Mouse (Mus musculus): ENCODE measurements around the gene Stac2.
A peak's percentile ranks its signal among the peaks of the same experiment; 100 is the strongest.

Stac2 gene

DNA sequence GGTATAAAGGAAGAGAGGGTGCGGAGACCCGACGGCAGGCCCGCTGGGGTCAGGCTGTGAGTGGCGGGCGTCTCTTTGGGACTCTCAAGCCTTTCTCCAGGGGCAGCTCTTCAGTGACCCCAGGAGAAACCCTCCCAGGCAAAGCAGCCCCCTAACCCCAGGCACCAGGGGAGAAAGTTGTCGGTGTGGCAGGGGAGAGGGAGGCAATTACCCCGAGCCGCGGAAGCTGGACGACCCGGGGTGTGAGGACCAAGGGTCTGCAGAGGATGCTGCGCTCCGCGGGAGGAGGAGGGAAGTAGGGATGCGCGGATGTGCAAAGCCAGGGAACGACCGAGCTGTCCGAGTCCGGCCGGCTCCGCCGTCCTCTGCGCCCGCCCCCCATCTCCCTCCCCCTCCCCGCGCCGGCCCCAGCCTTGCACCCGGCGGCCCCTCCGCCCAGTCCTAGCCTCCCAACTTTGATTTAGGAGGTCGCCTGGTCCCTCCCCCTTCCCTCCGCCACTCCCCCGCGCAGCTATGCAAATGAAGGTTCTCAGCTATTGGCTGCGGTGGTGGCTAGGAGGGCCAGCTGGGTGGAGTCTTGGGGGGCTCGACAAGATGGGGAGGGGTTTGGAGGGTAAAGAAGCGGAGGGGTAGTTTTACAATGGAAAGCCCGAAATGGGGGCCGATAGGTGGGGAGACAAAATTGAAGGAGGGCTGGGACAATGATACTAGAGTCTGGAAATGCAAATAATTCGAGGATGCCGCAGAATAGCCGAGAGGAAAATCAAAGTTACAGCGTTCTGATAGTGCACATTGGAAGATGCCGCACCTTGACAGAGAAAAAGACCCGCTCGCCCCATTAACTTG, at the start of gene Stac2:
Gene Stac2, minus strand, starts transcription at position 474 of the 846 bp plus-strand sequence.
- DNase-seq: peak; percentile 71 to 81

DNA sequence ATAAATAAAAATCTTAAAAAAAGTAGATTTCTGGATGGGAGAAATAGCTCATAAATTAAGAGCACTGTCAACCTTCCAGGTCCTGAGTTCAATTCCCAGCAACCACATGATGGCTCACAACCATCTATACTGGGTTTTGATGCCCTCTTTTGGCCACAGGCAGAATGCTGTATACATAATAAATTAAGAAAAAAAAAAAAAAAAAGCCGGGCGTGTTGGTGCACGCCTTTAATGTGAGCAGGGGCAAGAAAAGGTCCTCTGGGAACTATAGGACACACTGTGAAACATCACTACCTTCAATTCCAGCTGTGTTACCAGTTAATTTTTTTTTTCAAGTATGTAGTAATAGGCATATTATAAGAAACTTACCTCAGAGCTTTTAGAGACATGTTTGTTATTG, 48.1 kb upstream of the Stac2 start:
- no peak for DNase-seq

DNA sequence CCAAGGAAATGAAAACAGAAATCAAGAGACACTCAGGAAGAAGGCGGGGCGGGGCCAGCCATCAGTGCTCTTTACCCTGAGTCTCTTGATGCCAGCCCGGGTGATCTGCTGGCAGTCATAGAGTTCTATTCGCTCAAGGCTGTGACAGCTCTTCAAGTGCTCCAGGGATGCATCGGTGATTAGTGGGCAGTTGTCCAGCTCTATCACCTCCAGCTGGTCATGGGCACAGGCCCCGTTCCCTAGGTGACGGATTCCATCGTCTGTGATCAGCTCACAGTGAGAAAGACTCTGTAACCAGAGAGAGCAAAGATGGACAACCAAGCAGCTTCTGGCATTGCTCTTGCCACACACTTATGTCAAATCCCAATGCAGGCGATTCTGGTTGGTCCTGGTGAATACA, 37.3 kb upstream of the Stac2 start:
- DNase-seq: no peak

DNA sequence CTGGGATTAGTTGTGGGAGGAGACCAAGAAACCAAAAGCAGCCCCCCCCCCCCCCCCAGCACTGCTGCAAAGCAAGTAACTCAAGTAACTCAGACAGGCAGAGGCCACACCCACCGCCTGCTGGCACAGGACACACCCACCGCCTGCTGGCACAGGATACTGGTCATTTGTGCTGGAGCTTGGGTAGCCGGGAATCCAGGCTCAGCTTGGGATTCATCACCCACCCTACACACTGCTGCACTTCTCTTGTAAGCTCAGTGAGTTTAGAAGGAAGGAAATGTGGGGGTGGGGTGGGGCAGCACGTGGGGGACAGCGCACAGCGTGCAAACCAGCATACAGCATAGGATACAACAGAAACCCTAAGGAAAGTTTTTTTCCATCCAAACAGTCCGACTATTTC, 35.0 kb upstream of the Stac2 start:
- DNase-seq: peak; percentile 54 to 73

DNA sequence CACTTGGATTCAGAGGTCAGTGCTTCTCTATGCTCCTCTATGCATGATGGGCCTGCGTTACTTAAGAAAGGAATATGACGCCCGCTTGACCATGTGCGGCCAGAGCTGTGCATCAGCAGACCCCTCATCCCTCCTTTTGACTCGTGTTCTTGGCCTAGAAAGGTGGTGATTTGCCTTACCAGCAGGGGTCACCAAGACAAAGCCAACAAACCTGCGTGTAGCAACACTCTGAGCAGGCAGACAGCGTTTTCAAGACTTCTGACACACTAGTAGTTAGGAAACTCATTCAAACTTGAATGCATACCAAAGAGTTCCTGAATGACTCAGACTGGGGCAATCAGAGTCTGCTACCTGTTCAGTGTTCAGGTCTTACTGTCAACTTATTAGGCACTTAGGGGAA, 33.3 kb upstream of the Stac2 start:
- no peak for DNase-seq

DNA sequence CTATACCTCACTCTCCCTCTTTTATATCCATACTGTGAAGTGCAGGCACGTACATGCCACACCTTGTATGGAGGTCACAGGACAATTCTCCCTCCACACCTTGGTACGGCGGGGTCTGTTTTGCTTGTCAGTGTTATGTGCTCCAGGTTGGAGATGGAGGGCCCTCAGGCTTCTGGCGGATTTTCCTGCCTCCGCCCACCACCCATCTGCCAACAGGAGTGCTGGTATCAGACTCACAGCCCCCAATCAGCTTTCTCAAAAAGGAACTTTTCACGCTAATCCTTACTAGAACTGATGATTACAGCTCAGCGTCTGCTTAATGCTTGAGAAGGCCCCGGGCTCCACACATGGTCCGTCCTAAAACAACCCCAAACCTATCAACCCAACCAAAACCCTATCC, 32.9 kb upstream of the Stac2 start:
- no peak for DNase-seq

DNA sequence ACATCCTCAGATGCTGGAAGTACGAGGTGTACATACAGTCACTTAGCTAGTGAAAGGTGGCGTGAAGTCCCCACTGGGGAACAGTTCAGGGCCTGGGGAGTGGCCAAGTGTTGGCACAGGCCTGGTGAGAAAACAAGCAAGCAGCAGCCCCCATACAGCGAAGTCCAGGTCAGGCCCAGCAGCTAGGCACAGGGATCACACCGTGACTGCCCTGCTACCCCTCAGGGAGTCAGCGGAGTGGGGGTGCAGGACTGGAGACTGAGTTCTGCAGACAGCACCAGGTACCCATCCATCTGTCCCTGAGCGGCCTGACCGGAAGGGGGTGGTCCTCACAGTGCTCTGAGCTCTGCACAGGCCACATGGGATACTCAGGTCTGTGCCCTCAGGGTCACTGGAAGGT, 29.5 kb upstream of the Stac2 start:
- no peak for DNase-seq

DNA sequence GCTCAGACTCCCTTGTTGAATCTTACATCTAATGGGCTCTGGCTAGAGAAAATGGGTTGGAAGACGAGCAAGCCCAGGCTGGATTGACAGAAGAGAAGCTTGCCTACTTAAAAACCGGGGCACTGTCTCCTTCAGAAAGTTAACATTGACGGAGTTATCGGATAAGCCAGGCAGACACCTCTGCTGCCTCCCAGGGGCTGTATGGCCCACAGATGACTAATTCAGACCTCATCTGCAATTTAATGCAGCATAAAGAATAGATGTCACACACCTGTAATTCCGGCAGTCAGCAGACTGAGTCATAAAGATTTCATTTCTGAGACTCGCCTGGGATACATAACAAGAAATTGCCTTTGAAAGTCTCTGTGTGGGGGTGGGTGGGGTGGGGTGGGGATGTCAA, 27.2 kb upstream of the Stac2 start:
- no peak for DNase-seq

DNA sequence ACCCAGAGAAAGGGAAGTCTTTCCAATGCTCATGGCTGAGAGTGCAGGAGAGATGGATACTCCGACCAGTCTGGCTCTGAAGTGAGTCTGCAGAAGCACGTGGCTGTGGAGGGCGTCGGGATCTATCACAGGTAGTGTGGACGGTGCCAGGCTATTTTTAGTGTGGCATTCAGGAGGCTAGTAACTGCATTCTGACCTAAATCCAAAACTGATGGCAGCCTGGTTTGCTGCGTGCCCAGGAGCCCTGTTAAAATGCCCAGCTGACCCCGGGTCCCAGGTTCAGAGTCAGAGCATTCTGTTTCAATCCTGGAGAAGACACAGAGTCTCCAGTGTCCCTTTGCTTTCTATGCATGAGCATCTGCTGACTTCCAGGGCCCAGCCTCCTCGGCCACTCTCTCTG, 23.8 kb upstream of the Stac2 start:
- no peak for DNase-seq

DNA sequence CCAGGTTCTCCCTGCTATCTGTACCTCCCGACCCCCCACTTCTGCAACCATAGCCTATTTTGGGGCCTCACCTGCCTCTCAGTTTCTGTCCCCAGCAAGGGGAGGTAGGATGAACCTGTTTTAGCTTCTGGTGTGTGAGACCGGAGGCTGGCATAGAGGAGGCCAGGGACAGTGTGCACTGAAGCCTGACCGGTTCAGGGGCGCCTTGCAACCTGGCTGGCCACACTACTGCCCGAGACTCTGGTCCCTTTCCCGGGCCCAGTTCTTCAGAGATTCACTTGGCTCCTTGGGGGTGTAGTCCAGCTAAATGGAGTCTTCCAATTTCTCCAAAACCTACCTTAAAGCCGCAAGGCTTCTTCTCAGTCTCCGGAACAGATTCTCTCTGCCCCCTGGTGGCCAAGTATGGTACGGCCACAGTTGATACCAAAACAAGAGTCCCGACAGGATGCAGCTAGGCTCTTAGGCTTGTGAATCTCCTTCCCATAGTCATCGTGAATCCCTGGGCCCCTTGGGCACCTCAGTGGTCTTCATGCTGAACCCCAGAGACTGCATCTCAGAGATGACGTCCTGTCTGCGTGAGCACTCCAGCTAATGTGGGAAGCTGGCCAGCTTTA, 22.0 kb upstream of the Stac2 start:
- peak; percentile 80 to 90 for DNase-seq

DNA sequence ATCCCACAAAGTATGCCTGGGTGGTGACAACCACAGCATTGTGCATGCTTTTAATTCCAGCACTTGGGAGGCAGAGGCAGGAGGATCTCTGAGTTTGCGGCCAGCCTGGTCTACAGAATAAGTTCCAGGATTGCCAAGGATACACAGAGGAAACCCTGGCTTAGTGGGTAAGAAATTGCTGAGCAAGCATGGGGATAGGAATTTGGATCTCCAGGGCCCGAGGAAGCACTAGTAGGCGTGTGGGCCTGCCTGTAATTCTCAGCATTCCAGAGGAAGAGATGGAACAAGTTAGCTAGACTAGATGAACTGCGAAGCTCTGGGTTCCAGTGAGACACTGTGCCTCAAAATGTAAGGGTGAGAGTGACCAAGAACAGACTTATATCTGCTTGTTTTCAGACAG, 20.2 kb upstream of the Stac2 start:
- no peak for DNase-seq

DNA sequence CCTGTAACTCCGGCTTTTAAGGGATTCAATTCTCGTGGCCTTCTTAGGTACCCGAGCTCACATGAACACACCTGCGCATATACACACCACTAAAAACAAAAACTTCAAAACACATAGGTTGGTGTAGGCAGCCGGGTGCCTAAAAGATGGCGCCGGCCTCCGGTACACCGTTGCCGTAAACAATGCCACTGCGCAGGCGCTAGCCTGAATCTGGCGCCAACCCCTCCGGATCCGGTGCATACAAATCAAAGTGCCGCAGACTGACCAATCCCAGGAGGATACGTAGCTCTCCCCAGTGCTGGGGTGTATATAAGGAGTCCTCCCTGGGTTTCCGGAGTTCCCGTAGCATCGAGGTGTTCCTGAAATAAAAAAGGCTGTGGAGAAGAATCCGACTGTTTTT, 14.0 kb upstream of the Stac2 start:
- no peak for DNase-seq

DNA sequence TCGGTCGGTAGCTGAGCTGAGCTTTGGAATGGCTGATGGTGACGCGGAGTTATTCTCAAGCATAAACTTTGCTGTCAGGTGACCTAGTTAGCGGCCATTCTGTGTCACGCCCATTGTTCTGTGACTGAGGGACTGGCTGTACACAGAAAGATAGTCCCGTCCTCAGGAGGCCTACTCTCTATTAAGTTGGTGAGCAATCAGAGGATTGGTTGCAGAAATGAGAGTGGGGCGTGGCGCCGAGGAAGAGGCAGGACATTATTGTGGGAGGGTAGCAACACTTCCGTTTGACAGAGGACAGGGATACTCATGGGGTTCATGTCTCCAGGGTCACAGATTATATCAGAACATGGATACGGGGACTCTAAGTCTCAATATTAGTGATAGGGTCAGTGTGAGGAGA, 12.9 kb upstream of the Stac2 start:
- DNase-seq: no peak

DNA sequence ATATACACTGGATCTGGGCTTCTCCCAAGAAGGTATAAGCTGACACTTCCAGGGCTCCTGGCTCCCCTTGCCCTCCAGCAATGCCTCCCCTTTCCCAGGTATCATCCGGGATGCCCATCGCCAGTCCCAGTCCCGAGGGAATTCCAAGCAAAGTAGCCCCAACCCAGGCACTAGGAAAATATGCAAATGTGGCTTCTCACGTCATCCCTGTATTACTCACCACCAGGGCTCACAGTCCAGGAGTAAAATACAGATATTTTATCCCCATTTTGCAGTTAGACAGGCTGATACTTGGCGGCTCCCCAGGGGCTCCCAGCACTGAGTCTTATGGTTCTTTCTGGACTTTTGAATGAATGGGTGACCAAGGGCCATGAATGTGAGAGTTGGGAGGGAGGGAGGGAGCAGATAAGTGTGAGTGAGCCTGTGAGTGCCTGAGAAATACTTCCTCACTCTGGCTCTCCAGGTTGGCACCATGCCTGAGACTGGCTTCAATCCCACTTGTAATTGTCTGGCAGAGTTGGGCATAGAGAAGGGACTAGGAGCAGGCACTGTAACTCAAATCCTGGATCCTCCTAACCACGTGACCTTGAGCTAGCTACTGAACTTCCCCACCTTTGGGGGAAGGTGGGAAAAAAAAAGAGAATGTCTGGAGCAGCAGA, 8.8 kb upstream of the Stac2 start:
- DNase-seq: peak; percentile 58 to 61

DNA sequence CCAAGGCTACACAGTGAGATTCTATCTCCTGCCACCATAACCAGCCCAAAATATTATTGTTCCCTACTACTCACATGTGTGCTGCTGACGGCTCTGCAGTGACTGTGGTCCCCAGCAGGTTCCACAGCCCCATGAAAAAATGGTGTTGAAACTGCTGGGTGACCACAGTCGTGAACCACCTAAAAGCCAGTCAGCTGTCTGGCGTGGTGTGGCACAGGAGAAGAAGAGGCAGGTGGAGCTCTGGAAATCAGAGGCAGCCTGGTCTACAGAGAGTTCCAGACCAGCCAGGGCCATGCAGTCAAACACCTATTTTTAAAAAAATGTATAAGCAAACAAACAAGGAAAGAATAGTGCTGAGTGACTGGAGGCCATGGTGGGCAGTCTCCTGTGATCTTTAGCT, 8.2 kb upstream of the Stac2 start:
- no peak for DNase-seq

DNA sequence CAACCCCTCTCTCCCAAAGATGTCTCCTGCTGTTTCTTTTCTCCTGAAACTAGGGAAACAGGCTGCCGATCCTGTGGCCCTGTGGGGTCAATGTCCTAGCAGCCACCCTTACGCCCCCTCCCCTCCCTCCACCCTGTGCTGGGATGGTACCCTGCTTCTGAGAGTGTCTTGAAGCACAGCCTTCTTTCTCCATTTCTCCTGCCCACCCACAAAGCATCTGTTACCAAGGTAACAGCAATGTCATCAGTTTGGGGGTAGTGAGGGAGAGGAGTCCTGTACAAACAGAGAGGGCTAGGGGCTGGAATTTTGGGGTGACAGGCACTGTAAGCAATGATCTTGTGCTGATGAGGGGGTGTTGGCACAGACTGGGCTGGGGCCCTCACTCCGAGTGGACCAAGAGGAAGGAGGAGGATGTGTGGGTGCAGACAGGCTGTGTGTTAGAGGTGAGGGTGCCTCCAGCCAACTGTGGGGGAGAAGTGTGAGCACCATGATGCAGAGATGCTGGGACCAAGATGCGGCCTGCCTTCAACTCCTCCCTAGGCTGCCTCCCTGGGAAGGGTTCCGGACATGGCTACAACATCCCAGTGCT, 6.9 kb upstream of the Stac2 start:
- no peak for DNase-seq

DNA sequence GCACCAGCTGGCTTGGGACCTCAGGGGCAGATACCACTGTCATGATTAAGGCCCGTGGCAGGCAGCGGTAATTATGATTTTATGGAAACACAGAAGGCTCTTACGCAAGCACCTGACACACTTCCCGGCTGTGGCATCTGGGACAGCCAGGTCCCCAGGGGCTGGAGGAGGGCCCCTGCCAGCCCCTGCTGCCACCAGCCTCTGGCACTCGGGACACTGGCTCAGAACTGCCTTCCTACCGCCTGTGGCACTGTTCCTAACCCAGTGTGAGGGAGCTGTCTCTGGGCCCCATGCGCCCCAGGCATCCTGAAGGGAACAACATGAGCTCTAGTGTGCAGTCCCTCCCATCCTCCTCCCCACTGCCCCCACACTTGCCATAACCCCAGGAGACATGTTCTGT, 6.4 kb upstream of the Stac2 start:
- no peak for DNase-seq

DNA sequence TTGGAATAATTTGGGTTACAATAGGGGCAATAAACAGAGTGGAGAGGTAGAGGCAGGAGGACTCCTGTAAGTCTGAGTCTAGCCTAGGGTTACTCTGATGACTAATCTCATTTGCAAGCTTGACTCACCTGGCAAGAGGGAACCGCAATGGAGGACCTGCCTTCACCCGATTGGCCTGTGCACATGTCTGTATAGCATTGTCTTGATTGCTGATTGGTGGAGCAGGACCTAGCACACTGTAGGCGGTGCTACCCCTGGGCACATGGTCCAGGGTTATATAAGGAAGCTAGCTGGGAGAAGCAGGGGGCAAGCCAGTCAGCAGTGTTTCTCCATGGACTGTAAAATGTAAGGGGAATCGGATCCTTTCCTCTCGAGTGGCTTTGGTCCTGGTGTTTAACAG, 4.7 kb upstream of the Stac2 start:
- DNase-seq: peak in 1 of 2 experiments; percentile 25

DNA sequence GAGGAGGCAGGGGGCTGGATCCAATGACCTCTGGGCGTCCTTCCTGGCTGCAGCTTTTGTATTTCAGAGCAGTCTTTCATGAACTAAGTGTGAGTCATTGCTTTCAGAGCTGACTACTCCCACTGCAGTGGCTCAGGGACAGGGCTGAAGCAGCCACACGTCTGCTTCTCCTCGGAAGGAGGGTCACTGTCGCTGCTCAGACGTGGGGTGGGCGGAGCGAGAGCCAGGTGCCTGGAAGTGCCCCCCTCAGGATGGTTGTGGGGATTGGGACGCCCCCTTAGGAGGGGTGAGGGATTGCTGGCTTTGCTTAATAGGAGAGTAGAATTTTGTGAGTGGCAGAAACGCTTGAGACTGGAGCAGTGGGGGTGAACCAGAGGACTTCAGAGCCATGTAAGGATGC, 4.2 kb upstream of the Stac2 start:
- DNase-seq: no peak

DNA sequence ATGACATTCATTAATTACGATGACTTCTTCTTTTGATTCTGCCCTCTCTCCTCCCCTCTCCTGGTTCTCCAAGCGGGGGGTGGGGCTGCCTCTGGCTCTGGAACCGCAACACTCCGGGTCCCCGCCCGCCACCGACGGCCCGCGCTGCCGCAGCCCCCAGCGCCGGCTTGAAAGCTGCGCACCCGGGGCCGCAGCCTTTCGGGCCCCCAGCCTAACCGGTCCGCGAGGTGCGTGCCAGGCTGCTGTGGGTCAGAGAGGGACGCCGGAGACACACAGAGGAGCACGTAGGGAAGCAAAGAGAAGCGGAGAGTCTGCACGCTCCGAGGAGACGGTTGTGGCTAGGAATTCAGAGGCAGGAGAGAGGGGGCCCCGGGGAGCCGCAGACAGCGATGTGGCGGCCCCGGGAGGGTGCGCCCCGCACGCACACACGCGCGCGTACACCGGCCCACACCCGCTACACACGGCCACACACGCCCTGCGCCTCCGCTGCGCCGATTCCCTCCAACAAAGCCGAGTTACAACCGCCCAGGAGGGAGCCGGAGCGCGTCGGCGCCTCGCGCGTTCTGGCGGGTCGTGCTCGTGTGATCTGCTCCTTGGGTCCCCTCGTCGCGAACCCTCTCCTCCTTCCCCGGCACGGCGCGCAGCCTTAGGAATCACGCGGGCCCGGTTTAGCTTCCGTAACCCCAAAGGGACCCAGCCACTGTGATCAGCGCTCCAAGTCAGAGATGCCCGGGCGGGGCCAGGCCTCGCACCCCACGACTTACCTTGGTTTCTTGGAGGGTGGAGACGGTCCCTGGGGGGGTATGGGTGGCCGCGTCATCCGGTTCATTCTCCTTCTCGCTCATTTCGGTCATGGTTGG, 903 bp downstream of the Stac2 start:
- peak; percentile 29 to 38 for DNase-seq

DNA sequence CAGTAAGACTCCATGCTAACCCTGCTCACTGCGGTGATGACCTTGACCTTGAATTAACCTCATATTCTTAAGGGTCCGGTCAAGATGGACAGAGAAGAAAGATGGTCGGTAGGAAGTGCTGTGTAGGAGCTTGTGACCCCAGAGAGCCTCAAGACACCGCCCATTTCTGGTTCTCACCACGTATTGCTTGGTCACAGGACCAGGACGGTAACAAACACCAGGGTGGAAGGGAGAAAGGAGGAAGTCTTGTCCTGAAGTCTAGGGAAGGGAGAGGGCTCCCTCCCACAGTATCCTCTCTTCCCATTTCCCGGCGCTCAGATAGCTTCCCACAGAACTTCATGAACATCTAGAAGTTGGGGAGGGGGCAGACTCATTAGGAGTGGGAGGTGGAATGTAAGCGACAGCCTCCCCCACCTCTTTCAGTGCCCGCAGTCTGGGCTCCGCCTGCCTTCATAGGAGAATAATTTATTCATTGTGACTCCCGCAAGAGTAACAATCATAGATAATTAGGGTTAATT, 1.6 kb downstream of the Stac2 start:
- DNase-seq: no peak

DNA sequence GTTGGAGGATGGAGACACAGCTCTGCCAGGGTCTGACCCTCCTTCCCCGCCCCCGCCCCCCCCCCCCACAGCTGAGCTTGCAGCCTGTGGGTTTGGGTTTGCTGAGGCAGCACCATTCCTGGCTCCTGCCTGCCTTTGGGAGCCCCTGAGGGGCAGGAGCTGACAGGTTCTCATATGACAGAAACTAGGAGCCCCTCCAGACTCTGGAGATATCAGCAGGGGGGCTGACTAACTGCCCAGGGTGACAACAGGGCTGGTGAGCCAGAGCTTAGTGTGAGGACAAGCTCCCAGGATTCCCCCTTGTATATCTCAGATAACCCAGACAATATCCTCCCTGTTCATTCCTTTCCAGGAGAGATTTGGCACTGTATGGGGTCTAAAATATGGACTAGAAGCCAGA, 2.3 kb downstream of the Stac2 start:
- no peak for DNase-seq

DNA sequence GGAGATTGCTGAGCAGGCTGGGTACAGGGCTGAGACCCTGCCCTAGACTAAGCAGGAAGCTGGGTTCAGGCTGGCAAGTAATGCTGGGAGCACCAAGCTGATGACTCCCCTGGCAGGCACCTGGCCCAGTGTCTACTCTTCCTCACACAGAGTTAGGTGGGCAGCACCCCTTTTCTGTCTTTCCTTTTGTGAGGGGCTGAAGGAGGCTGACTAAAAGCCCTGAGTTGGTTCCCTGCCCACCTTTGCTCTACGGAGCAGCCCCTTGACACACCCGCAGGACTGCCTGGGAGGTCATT, 2.8 kb downstream of the Stac2 start:
- no peak for DNase-seq

All from lung, postnatal 4 days (tissue).